Comparison of ENCODE assay signal across 8 mouse cellular contexts in genomic region chr13:23744421-23745380, GRCm38 (mm10). TPM values are rescaled to one million over a fixed set of nuclear protein-coding genes. Genes with fewer than 3 reads are reported as not detected.
DNase-seq lines count a peak whose midpoint lies in the region; ATAC-seq lines count a peak whose summit lies in the region.

No protein-coding gene starts in this region.

- no peaks in the 10 kb centered on the region for H3K36me3 ChIP-seq in neural tube, embryonic 11.5 days (ENCODE audit: control insufficient read depth, insufficient read depth, low read length)
- no peaks in the 10 kb centered on the region for H3K36me3 ChIP-seq in embryonic facial prominence, embryonic 14.5 days (ENCODE audit: control insufficient read depth, insufficient read depth, low read length)
- H3K36me3 ChIP-seq in limb, embryonic 12.5 days: no peaks in the 10 kb centered on the region
- no peaks in the 10 kb centered on the region for H3K36me3 ChIP-seq in stomach, embryonic 16.5 days (ENCODE audit: control insufficient read depth, insufficient read depth, low read length)

- peak overlapping the region; percentile 32 for H3K4me3 ChIP-seq in neural tube, embryonic 11.5 days (ENCODE audit: low read depth, low read length)
- peak overlapping the region; percentile 47 for H3K4me3 ChIP-seq in embryonic facial prominence, embryonic 14.5 days (ENCODE audit: low read depth, low read length)
- H3K4me3 ChIP-seq in limb, embryonic 12.5 days (replicated peaks): peak overlapping the region; percentile 43
- peak overlapping the region; percentile 49 for H3K4me3 ChIP-seq in stomach, embryonic 16.5 days (replicated peaks; ENCODE audit: low read length)

- H3K4me1 ChIP-seq in neural tube, embryonic 11.5 days (ENCODE audit: control insufficient read depth, insufficient read depth, low read length): peaks cover 16% of the 10 kb centered on the region; the same call in 1 of the 2 replicates
- peaks cover 18% of the 10 kb centered on the region for H3K4me1 ChIP-seq in embryonic facial prominence, embryonic 14.5 days (ENCODE audit: control insufficient read depth, insufficient read depth, low read length)
- peaks cover 34% of the 10 kb centered on the region for H3K4me1 ChIP-seq in limb, embryonic 12.5 days (replicated peaks)
- H3K4me1 ChIP-seq in stomach, embryonic 16.5 days (ENCODE audit: control insufficient read depth, insufficient read depth, low read length): peaks cover 28% of the 10 kb centered on the region

- peak overlapping the region; percentile 70; the same call in 1 of the 2 replicates for H3K27ac ChIP-seq in neural tube, embryonic 11.5 days (ENCODE audit: low read depth, low read length)
- H3K27ac ChIP-seq in embryonic facial prominence, embryonic 14.5 days (replicated peaks; ENCODE audit: low read depth, low read length): peak overlapping the region; percentile 100
- peak overlapping the region; percentile 99 for H3K27ac ChIP-seq in limb, embryonic 12.5 days
- H3K27ac ChIP-seq in stomach, embryonic 16.5 days (ENCODE audit: low read length): peak overlapping the region; percentile 79

- H3K4me2 ChIP-seq in neural tube, embryonic 11.5 days (ENCODE audit: low read depth): peak overlapping the region; percentile 58
- peak overlapping the region; percentile 84 for H3K4me2 ChIP-seq in embryonic facial prominence, embryonic 14.5 days (ENCODE audit: low read depth, low read length)
- H3K4me2 ChIP-seq in limb, embryonic 12.5 days: peak overlapping the region; percentile 66
- H3K4me2 ChIP-seq in stomach, embryonic 16.5 days (ENCODE audit: low read depth, low read length): peak overlapping the region; percentile 59

- no peaks in the 10 kb centered on the region for H3K27me3 ChIP-seq in neural tube, embryonic 11.5 days (ENCODE audit: control insufficient read depth, insufficient read depth, low read length)
- no peaks in the 10 kb centered on the region for H3K27me3 ChIP-seq in embryonic facial prominence, embryonic 14.5 days (replicated peaks; ENCODE audit: control insufficient read depth, insufficient read depth, low read length)
- H3K27me3 ChIP-seq in limb, embryonic 12.5 days: no peaks in the 10 kb centered on the region
- H3K27me3 ChIP-seq in stomach, embryonic 16.5 days (ENCODE audit: control insufficient read depth, insufficient read depth, low read length): no peaks in the 10 kb centered on the region

- WGBS in neural tube, embryonic 11.5 days: 3% methylated on average over 20 of the region's 36 CpGs
- 1% methylated on average over 17 of the region's 36 CpGs for WGBS in embryonic facial prominence, embryonic 14.5 days
- under 1% methylated on average over 16 of the region's 36 CpGs for WGBS in limb, embryonic 12.5 days
- WGBS in stomach, embryonic 16.5 days: 2% methylated on average over 16 of the region's 36 CpGs

- DNase-seq in neural tube, embryonic 11.5 days (ENCODE audit: low spot score): no peak
- DNase-seq in neural tube, embryonic 10.5 days (ENCODE audit: extremely low spot score, low spot score): no peak
- DNase-seq in embryonic facial prominence, embryonic 14.5 days (ENCODE audit: low spot score): peak; percentile 32
- no peak for DNase-seq in urinary bladder, postnatal 36 days (ENCODE audit: low spot score in 2 of 2)
- no peak for DNase-seq in layer of hippocampus, adult 11-12 months (ENCODE audit: low spot score)
- DNase-seq in lung, postnatal 10 days: no peak

- ATAC-seq in neural tube, embryonic 11.5 days (ENCODE audit: insufficient read depth, low FRiP score, low TSS enrichment): no peak
- no peak for ATAC-seq in embryonic facial prominence, embryonic 14.5 days (ENCODE audit: low read depth)
- no peak for ATAC-seq in limb, embryonic 12.5 days (ENCODE audit: insufficient number of reproducible peaks, insufficient read depth, low FRiP score, low TSS enrichment, low read depth)
- no peak for ATAC-seq in stomach, embryonic 16.5 days (ENCODE audit: insufficient read depth, low FRiP score)

- peak overlapping the region; percentile 60 for H3K9ac ChIP-seq in neural tube, embryonic 11.5 days (ENCODE audit: low read length)
- H3K9ac ChIP-seq in embryonic facial prominence, embryonic 14.5 days (ENCODE audit: low read depth, low read length): peak overlapping the region; percentile 72
- peak overlapping the region; percentile 61 for H3K9ac ChIP-seq in limb, embryonic 12.5 days (replicated peaks)
- peak overlapping the region; percentile 61 for H3K9ac ChIP-seq in stomach, embryonic 16.5 days (ENCODE audit: low read length)

- H3K9me3 ChIP-seq in neural tube, embryonic 11.5 days (ENCODE audit: control insufficient read depth, low read length): no peaks in the 10 kb centered on the region
- H3K9me3 ChIP-seq in embryonic facial prominence, embryonic 14.5 days (ENCODE audit: control insufficient read depth, low read length): no peaks in the 10 kb centered on the region
- H3K9me3 ChIP-seq in limb, embryonic 12.5 days: no peaks in the 10 kb centered on the region
- no peaks in the 10 kb centered on the region for H3K9me3 ChIP-seq in stomach, embryonic 16.5 days (replicated peaks; ENCODE audit: control insufficient read depth, low read length)

RNA-seq across cellular contexts. Expression of gene Hist1h3c, which starts 0.7 kb away (rescaled TPM):
- polyA plus RNA-seq in neural tube, embryonic 11.5 days (2014; fragmentation: Nextera tagmentation; extraction: Ambion mirVana): 8.3 and 10.6 TPM in 2 replicates
- 5.1 and 7.5 TPM in 2 replicates for polyA plus RNA-seq in embryonic facial prominence, embryonic 14.5 days (2014; fragmentation: Nextera tagmentation; extraction: Ambion mirVana)
- polyA plus RNA-seq in limb, embryonic 12.5 days (2016; fragmentation: Nextera tagmentation; extraction: Ambion mirVana): 20.7 and 22.1 TPM in 2 replicates
- polyA plus RNA-seq in stomach, embryonic 16.5 days (2015; fragmentation: Nextera tagmentation; extraction: Ambion mirVana): 3.1 and 3.7 TPM in 2 replicates

RNA-seq across cellular contexts. Expression of gene Hist1h2bb, which starts 1.8 kb away (rescaled TPM):
- 2.4 and 2.9 TPM in 2 replicates for polyA plus RNA-seq in neural tube, embryonic 11.5 days (2014; fragmentation: Nextera tagmentation; extraction: Ambion mirVana)
- polyA plus RNA-seq in embryonic facial prominence, embryonic 14.5 days (2014; fragmentation: Nextera tagmentation; extraction: Ambion mirVana): 1.2 and 2.1 TPM in 2 replicates
- polyA plus RNA-seq in limb, embryonic 12.5 days (2016; fragmentation: Nextera tagmentation; extraction: Ambion mirVana): 6.3 and 6.7 TPM in 2 replicates
- 1.00 and 2.9 TPM in 2 replicates for polyA plus RNA-seq in stomach, embryonic 16.5 days (2015; fragmentation: Nextera tagmentation; extraction: Ambion mirVana)

RNA-seq across cellular contexts. Expression of gene Hist1h1c, which starts 6.1 kb away (rescaled TPM):
- polyA plus RNA-seq in neural tube, embryonic 11.5 days (2014; fragmentation: Nextera tagmentation; extraction: Ambion mirVana): 12.2 and 15.3 TPM in 2 replicates
- 36.1 and 37.8 TPM in 2 replicates for polyA plus RNA-seq in embryonic facial prominence, embryonic 14.5 days (2014; fragmentation: Nextera tagmentation; extraction: Ambion mirVana)
- polyA plus RNA-seq in limb, embryonic 12.5 days (2016; fragmentation: Nextera tagmentation; extraction: Ambion mirVana): 20.1 and 21.4 TPM in 2 replicates
- polyA plus RNA-seq in stomach, embryonic 16.5 days (2015; fragmentation: Nextera tagmentation; extraction: Ambion mirVana): 53.4 and 58.0 TPM in 2 replicates

RNA-seq across cellular contexts. Expression of gene Hist1h2ab, which starts 6.2 kb away (rescaled TPM):
- 33.1 and 47.3 TPM in 2 replicates for polyA plus RNA-seq in neural tube, embryonic 11.5 days (2014; fragmentation: Nextera tagmentation; extraction: Ambion mirVana)
- 30.2 and 32.6 TPM in 2 replicates for polyA plus RNA-seq in embryonic facial prominence, embryonic 14.5 days (2014; fragmentation: Nextera tagmentation; extraction: Ambion mirVana)
- polyA plus RNA-seq in limb, embryonic 12.5 days (2016; fragmentation: Nextera tagmentation; extraction: Ambion mirVana): 77.8 and 92.9 TPM in 2 replicates
- polyA plus RNA-seq in stomach, embryonic 16.5 days (2015; fragmentation: Nextera tagmentation; extraction: Ambion mirVana): 16.2 and 26.2 TPM in 2 replicates

RNA-seq across cellular contexts. Expression of gene Hist1h3b, which starts 7.4 kb away (rescaled TPM):
- 6.2 and 8.4 TPM in 2 replicates for polyA plus RNA-seq in neural tube, embryonic 11.5 days (2014; fragmentation: Nextera tagmentation; extraction: Ambion mirVana)
- polyA plus RNA-seq in embryonic facial prominence, embryonic 14.5 days (2014; fragmentation: Nextera tagmentation; extraction: Ambion mirVana): 6.6 and 11.5 TPM in 2 replicates
- polyA plus RNA-seq in limb, embryonic 12.5 days (2016; fragmentation: Nextera tagmentation; extraction: Ambion mirVana): 17.7 and 30.1 TPM in 2 replicates
- polyA plus RNA-seq in stomach, embryonic 16.5 days (2015; fragmentation: Nextera tagmentation; extraction: Ambion mirVana): 7.0 and 7.5 TPM in 2 replicates
